In genomic region chr7:19001807-19002085, GRCm38 (mm10) we compare ENCODE assay signal across 12 mouse cellular contexts. TPM values are rescaled to one million over a fixed set of nuclear protein-coding genes. Genes with fewer than 3 reads are reported as not detected.
A peak's percentile ranks its signal among the peaks of the same experiment; 100 is the strongest.
DNase-seq lines count a peak whose midpoint lies in the region; ATAC-seq and TF ChIP-seq lines count a peak whose summit lies in the region.
"Had no signal": no experiment of that assay in that cellular context is flagged by ENCODE, and none has a peak within 500 bp of the region (broad histone marks: within the 10 kb centered on the region; RNA-seq: fewer than 3 reads in every experiment).

No protein-coding gene starts in this region.

- TF ChIP-seq CTCF in liver, adult 2 months (IDR thresholded peaks at IDR 0.05; ENCODE audit: low read depth, low read length), result no peak

- H3K9ac ChIP-seq in liver, adult 2 months (ENCODE audit: low read depth, low read length), result no peak overlapping the region
- H3K9ac ChIP-seq in liver, embryonic 15.5 days, result 0 out of 2 replicates have a peak overlapping the region, but pooled peaks have one; percentile 54

- H3K27ac ChIP-seq in heart, embryonic 10.5 days, result peak overlapping the region; percentile 91; the same call in 1 of the 2 replicates
- H3K27ac ChIP-seq in liver, adult 2 months (replicated peaks; ENCODE audit: insufficient read depth, low read depth, low read length), result peak overlapping the region; percentile 3; the same call in 1 of the 2 replicates
- H3K27ac ChIP-seq in brown adipose tissue, adult 24 weeks (replicated peaks; ENCODE audit: low read depth, low read length), result peak overlapping the region; percentile 86; the same call in 1 of the 2 replicates
- peak overlapping the region; percentile 92 for H3K27ac ChIP-seq in liver, embryonic 15.5 days (replicated peaks)

- 73% methylated on average over 3 of the region's 3 CpGs for WGBS in heart, embryonic 10.5 days
- 73% methylated on average over 3 of the region's 3 CpGs for WGBS in liver, adult 2 months
- WGBS in liver, embryonic 15.5 days (ENCODE audit: insufficient replicate concordance), result 66% methylated on average over 3 of the region's 3 CpGs

- H3K36me3 ChIP-seq in heart, embryonic 10.5 days, result peaks cover 26% of the 10 kb centered on the region
- H3K36me3 ChIP-seq in liver, adult 2 months (ENCODE audit: control insufficient read depth, insufficient read depth, low read length), result no peaks in the 10 kb centered on the region
- peaks cover 14% of the 10 kb centered on the region for H3K36me3 ChIP-seq in liver, embryonic 15.5 days (replicated peaks)

- no peak for TF ChIP-seq POLR2A in liver, adult 2 months (IDR thresholded peaks at IDR 0.05; ENCODE audit: extremely low read depth, insufficient read depth, low read length)

- H3K4me2 ChIP-seq in liver, embryonic 15.5 days, result peak overlapping the region; percentile 99

- ATAC-seq in liver, embryonic 15.5 days (ENCODE audit: insufficient read depth), result no peak

- no peaks in the 10 kb centered on the region for H3K9me3 ChIP-seq in heart, embryonic 10.5 days
- H3K9me3 ChIP-seq in liver, embryonic 15.5 days (replicated peaks), result no peaks in the 10 kb centered on the region

- H3K79me2 ChIP-seq in liver, adult 2 months (ENCODE audit: control insufficient read depth, insufficient read depth, low read length), result peaks cover 18% of the 10 kb centered on the region

- DNase-seq in heart, embryonic 10.5 days (ENCODE audit: low spot score), result no peak
- no peak for DNase-seq in heart, adult 18-20 months
- DNase-seq in liver, adult 2 months (ENCODE audit: extremely low read depth, low read depth, low spot score), result no peak
- DNase-seq in liver, result no peak
- DNase-seq in right cerebral cortex, postnatal 10 days (ENCODE audit: low spot score in 2 of 2), result no peak
- DNase-seq in embryo, embryonic 10 days (ENCODE audit: low spot score), result no peak
- DNase-seq: cerebellum, adult 8-10 months had no signal

- peak overlapping the region; percentile 63; the same call in 1 of the 2 replicates for H3K4me3 ChIP-seq in heart, embryonic 10.5 days
- H3K4me3 ChIP-seq in liver, adult 2 months (ENCODE audit: insufficient read depth, low read depth, low read length), result no peak overlapping the region
- peak overlapping the region; percentile 59; the same call in 1 of the 2 replicates for H3K4me3 ChIP-seq in brown adipose tissue, adult 24 weeks (ENCODE audit: insufficient read depth, low read depth, low read length)
- peak overlapping the region; percentile 55; the same call in 1 of the 2 replicates for H3K4me3 ChIP-seq in liver, embryonic 15.5 days (replicated peaks)

- H3K4me1 ChIP-seq in heart, embryonic 10.5 days, result peaks cover 48% of the 10 kb centered on the region
- peaks cover 16% of the 10 kb centered on the region for H3K4me1 ChIP-seq in liver, adult 2 months (ENCODE audit: control insufficient read depth, insufficient read depth, low read length)
- H3K4me1 ChIP-seq in brown adipose tissue, adult 24 weeks (ENCODE audit: control insufficient read depth, insufficient read depth, insufficient read length, low read length), result peaks cover 11% of the 10 kb centered on the region
- peaks cover 62% of the 10 kb centered on the region for H3K4me1 ChIP-seq in liver, embryonic 15.5 days (replicated peaks)

- no peaks in the 10 kb centered on the region for H3K27me3 ChIP-seq in heart, embryonic 10.5 days (ENCODE audit: insufficient read depth, poor library complexity, severe bottlenecking)
- H3K27me3 ChIP-seq in liver, adult 2 months (ENCODE audit: control insufficient read depth, insufficient read depth, low read length), result no peaks in the 10 kb centered on the region
- no peaks in the 10 kb centered on the region for H3K27me3 ChIP-seq in liver, embryonic 15.5 days

RNA-seq across cellular contexts. Expression of gene Irf2bp1, which starts 2.1 kb away (rescaled TPM):
- 14.9 and 27.0 TPM in 2 replicates for polyA plus RNA-seq in heart, embryonic 10.5 days (2016; fragmentation: Nextera tagmentation; extraction: Ambion mirVana)
- 10 to 100 TPM; 22.4 to 23.1 TPM for total RNA-seq in heart, adult 18-20 months (2021)
- total RNA-seq in liver, adult 2 months (2014; rRNA removed), result 4.5 and 7.3 TPM in 2 replicates
- polyA plus RNA-seq in liver, adult 2 months (2012; rRNA removed), result 13.2 and 14.6 TPM in 2 replicates
- 7.9 and 11.4 TPM in 2 replicates for polyA plus RNA-seq in brown adipose tissue, adult 24 weeks (2012; ENCODE audit: insufficient read depth, insufficient read length, missing spikeins)
- polyA plus RNA-seq in liver, embryonic 15.5 days (2015; fragmentation: Nextera tagmentation; extraction: Ambion mirVana), result 8.2 and 9.9 TPM in 2 replicates

RNA-seq across cellular contexts. Expression of gene Mypop, which starts 10.7 kb away (rescaled TPM):
- 2.1 and 3.3 TPM in 2 replicates for polyA plus RNA-seq in heart, embryonic 10.5 days (2016; fragmentation: Nextera tagmentation; extraction: Ambion mirVana)
- total RNA-seq in heart, adult 18-20 months (2021), result 1 to 10 TPM; 3.6 to 4.0 TPM
- total RNA-seq in liver, adult 2 months (2014; rRNA removed), result 0.54 and 0.65 TPM in 2 replicates
- 2.7 and 3.1 TPM in 2 replicates for polyA plus RNA-seq in liver, adult 2 months (2012; rRNA removed)
- polyA plus RNA-seq in brown adipose tissue, adult 24 weeks (2012; ENCODE audit: insufficient read depth, insufficient read length, missing spikeins), result 2.7 and 6.0 TPM in 2 replicates
- 0.15 and 0.55 TPM in 2 replicates for polyA plus RNA-seq in liver, embryonic 15.5 days (2015; fragmentation: Nextera tagmentation; extraction: Ambion mirVana)

RNA-seq across cellular contexts. Expression of gene Nanos2, which starts 14.5 kb away (rescaled TPM):
- not detected in 2 replicates for polyA plus RNA-seq in heart, embryonic 10.5 days (2016; fragmentation: Nextera tagmentation; extraction: Ambion mirVana)
- not detected for total RNA-seq in heart, adult 18-20 months (2021)
- total RNA-seq in liver, adult 2 months (2014; rRNA removed), result not detected in 2 replicates
- polyA plus RNA-seq in liver, adult 2 months (2012; rRNA removed), result not detected in 2 replicates
- polyA plus RNA-seq in brown adipose tissue, adult 24 weeks (2012; ENCODE audit: insufficient read depth, insufficient read length, missing spikeins), result not detected in 2 replicates
- polyA plus RNA-seq in liver, embryonic 15.5 days (2015; fragmentation: Nextera tagmentation; extraction: Ambion mirVana), result not detected in 2 replicates
- total RNA-seq: neutrophil, adult 5-6 weeks had no signal
- polyA plus RNA-seq: CD4-positive, CD25-positive, alpha-beta regulatory T cell, adult 4 months; limb, embryonic 11.5 days had no signal

RNA-seq across cellular contexts. Expression of gene Foxa3, which starts 21.6 kb away (rescaled TPM):
- 0.36 and 8.6 TPM in 2 replicates for polyA plus RNA-seq in heart, embryonic 10.5 days (2016; fragmentation: Nextera tagmentation; extraction: Ambion mirVana)
- total RNA-seq in heart, adult 18-20 months (2021), result not detected
- total RNA-seq in liver, adult 2 months (2014; rRNA removed), result 31.2 and 60.1 TPM in 2 replicates
- 47.4 and 54.1 TPM in 2 replicates for polyA plus RNA-seq in liver, adult 2 months (2012; rRNA removed)
- not detected in 2 replicates for polyA plus RNA-seq in brown adipose tissue, adult 24 weeks (2012; ENCODE audit: insufficient read depth, insufficient read length, missing spikeins)
- polyA plus RNA-seq in liver, embryonic 15.5 days (2015; fragmentation: Nextera tagmentation; extraction: Ambion mirVana), result 45.8 and 52.1 TPM in 2 replicates
- total RNA-seq: neutrophil, adult 5-6 weeks had no signal
- polyA plus RNA-seq: CD4-positive, CD25-positive, alpha-beta regulatory T cell, adult 4 months had no signal

RNA-seq across cellular contexts. Expression of gene Sympk, which starts 22.4 kb away (rescaled TPM):
- polyA plus RNA-seq in heart, embryonic 10.5 days (2016; fragmentation: Nextera tagmentation; extraction: Ambion mirVana), result 34.0 and 44.5 TPM in 2 replicates
- 10 to 100 TPM; 85.2 to 93.9 TPM for total RNA-seq in heart, adult 18-20 months (2021)
- total RNA-seq in liver, adult 2 months (2014; rRNA removed), result 21.5 and 29.5 TPM in 2 replicates
- polyA plus RNA-seq in liver, adult 2 months (2012; rRNA removed), result 37.3 and 46.9 TPM in 2 replicates
- polyA plus RNA-seq in brown adipose tissue, adult 24 weeks (2012; ENCODE audit: insufficient read depth, insufficient read length, missing spikeins), result 28.1 and 42.9 TPM in 2 replicates
- polyA plus RNA-seq in liver, embryonic 15.5 days (2015; fragmentation: Nextera tagmentation; extraction: Ambion mirVana), result 14.6 and 15.4 TPM in 2 replicates

Comparison
In these comparisons a context has a peak if more than half of its experiments do, and no peak if none do; other contexts are left out.
1. H3K27ac ChIP-seq: peak in every context shown above with its lines; median percentile 92 in liver, embryonic 15.5 days; 91 in heart, embryonic 10.5 days; 86 in brown adipose tissue, adult 24 weeks; 3 in liver, adult 2 months.